Mouse (Mus musculus) macrophage (primary cell): ENCODE data around the gene Samd1. TPM values are rescaled to one million over a fixed set of nuclear protein-coding genes. Genes with fewer than 3 reads are reported as not detected.
"Not testable (repeated sequence)": the region's sequence is repeated elsewhere in the genome, so short reads cannot be mapped to it uniquely, and the experiment has no call there.

Experiments
- H3K27ac ChIP-seq: fragments of 350-480 bp; formaldehyde crosslinking; 2 replicates; pipeline ENCODE4 v1.9.0; 2021
- H3K36me3 ChIP-seq: fragments of 350-480 bp; formaldehyde crosslinking; 2 replicates; pipeline ENCODE4 v1.9.0; 2021; ENCODE audit errors: inconsistent target
- H3K4me3 ChIP-seq: fragments of 350-480 bp; formaldehyde crosslinking; 2 replicates; pipeline ENCODE4 v1.9.0; 2021; ENCODE audit errors: inconsistent target
- H3K79me2 ChIP-seq: fragments of 350-480 bp; formaldehyde crosslinking; 2 replicates; pipeline ENCODE4 v1.9.0; 2021; ENCODE audit errors: inconsistent target
- WGBS: methylation state at CpG from one replicate; pipeline ENCODE4 v1.1.7; 2026; ENCODE audit warnings: inconsistent platforms; ENCODE audit not compliant: missing documents; 5-methylcytosine and 5-hydroxymethylcytosine counted together
- polyA plus RNA-seq: library from polyadenylated mRNA; stranded (reverse); fragments of 250-400 nt; gene quantifications from 3 replicates; pipeline ENCODE4 v1.2.4, GENCODE M21; 2018; ENCODE audit warnings: inconsistent platforms

Gene Samd1
- polyA plus RNA-seq, 1 experiment from 2014 or later, result 25.5 TPM

DNA sequence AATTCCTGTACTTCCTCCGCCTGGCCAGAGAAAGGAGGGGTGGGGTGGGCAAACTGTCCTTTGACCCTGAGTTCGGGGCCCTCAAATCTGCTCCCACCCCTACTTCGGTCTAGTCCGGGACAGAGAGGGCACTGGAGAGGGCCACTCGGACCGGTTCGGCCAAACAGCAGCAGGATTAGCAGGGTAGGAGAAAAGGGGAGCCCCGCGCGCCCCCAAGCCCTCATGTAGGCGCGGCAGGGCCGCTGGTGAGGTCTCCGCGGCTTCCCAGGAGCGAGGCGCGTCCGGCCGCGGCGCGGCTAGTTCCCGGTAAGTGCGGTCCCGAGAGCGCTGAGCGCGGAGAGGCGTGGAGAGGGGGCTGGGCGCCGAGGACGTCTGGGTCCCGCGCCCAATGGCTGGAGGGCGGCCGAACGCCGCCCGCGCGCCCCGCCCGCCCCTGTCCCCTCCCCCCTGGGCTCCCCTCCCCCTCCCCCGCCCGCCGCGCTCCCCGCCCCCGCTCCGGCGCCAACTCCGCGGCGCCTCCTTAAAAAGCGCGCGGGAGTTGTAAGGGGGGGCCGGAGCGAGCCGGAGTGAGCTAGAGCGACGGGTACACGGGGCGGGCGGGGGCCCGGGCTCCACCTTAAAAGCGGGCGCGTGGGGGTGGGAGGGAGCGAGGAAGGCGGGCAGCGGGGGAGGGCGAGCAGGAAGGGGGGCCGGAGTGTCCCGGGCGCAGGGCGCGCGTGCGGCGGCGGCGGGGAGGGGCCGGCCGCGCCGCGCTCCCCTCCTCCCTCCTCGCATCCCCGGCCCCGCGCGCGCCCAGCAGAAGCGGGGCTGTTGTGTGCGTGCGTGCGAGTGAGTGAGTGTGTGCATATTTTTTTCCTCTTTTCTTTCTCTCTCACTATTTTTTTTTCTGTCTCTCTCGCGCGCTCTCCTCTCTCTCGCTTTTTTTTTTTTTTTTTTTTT, 636 bp upstream of the Samd1 start:
- under 1% methylated on average over 47 of the region's 103 CpGs for WGBS
- H3K27ac ChIP-seq, result peak overlapping the region; percentile 57
- H3K79me2 ChIP-seq, result peaks cover 6% of the 10 kb centered on the region; the same call in 1 of the 2 replicates
- peak overlapping the region; percentile 36 for H3K4me3 ChIP-seq
- H3K36me3 ChIP-seq, result no peaks in the 10 kb centered on the region; the same call in 1 of the 2 replicates

DNA sequence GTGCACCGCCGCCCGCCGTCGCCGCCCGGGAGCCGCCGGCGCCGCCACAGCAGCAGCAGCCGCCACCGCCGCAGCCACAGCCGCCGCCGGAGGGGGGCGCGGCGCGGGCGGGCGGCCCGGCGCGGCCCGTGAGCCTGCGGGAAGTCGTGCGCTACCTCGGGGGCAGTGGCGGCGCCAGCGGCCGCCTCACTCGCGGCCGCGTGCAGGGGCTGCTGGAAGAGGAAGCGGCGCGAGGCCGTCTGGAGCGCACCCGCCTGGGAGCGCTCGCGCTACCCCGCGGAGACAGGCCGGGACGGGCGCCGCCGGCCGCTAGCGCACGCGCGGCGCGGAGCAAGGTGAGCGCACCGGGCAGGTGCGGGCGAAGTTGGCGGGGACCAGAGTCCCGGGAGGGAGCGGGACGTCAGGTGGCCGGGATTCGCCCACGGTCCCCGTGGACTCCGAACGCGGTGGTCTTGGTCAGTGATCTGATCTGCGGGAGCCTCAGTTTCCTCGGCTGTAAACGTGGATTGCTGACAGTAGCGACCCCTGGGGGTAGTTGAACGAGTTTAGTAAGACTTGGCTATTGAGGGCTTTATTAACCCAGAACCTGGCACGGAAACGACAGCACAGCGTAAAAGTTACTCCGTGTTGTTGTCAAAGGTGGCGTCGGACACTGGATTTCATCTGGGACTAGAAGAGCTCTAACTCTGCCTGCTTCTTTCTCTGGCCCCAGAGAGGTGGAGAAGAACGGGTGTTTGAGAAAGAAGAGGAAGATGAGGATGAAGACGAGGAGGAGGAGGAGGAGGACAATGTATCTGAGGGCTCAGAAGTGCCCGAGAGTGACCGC, 972 bp downstream of the Samd1 start:
- peaks cover 16% of the 10 kb centered on the region; the same call in 1 of the 2 replicates for H3K79me2 ChIP-seq
- H3K4me3 ChIP-seq, result peak overlapping the region; percentile 30
- no peaks in the 10 kb centered on the region; the same call in 1 of the 2 replicates for H3K36me3 ChIP-seq
- 7% methylated on average over 38 of the region's 92 CpGs for WGBS
- H3K27ac ChIP-seq, result no peak overlapping the region

- Histone ChIP-seq H3K36me3 (no peaks in the 10 kb centered on the region; the same call in 1 of the 2 replicates), H3K4me3 (peak overlapping the region; percentile 30; the same call in 1 of the 2 replicates), H3K27ac (no peak overlapping the region), H3K79me2 (peaks cover 23% of the 10 kb centered on the region; the same call in 1 of the 2 replicates)
- 91% methylated on average over 16 of the region's 16 CpGs for WGBS
Observed at GRCm38 (mm10) chr8:83999057-83999705, 1.7 kb downstream of the Samd1 start.

GRCm38 (mm10) chr8:83999825-84000224, 2.4 kb downstream of the Samd1 start:
- no peak overlapping the region for H3K27ac ChIP-seq
- H3K4me3 ChIP-seq, result no peak overlapping the region
- peaks cover 24% of the 10 kb centered on the region; the same call in 1 of the 2 replicates for H3K79me2 ChIP-seq
- no peaks in the 10 kb centered on the region; the same call in 1 of the 2 replicates for H3K36me3 ChIP-seq
- 100% methylated on average over 2 of the region's 2 CpGs for WGBS

- 93% methylated on average over 53 of the region's 61 CpGs for WGBS
- no peak within 1 kb of the TSS for H3K4me3 ChIP-seq
- no peak within 1 kb of the TSS for H3K27ac ChIP-seq
- no peaks in the 10 kb centered on the region; the same call in 1 of the 2 replicates for H3K36me3 ChIP-seq
- H3K79me2 ChIP-seq, result peaks cover 24% of the 10 kb centered on the region; the same call in 1 of the 2 replicates
Observed at GRCm38 (mm10) chr8:84001281-84002000, 4.0 kb downstream of the Samd1 start, which contains the start of gene 1700067K01Rik. Gene 1700067K01Rik (plus strand): TSS chr8:84001502.

DNA sequence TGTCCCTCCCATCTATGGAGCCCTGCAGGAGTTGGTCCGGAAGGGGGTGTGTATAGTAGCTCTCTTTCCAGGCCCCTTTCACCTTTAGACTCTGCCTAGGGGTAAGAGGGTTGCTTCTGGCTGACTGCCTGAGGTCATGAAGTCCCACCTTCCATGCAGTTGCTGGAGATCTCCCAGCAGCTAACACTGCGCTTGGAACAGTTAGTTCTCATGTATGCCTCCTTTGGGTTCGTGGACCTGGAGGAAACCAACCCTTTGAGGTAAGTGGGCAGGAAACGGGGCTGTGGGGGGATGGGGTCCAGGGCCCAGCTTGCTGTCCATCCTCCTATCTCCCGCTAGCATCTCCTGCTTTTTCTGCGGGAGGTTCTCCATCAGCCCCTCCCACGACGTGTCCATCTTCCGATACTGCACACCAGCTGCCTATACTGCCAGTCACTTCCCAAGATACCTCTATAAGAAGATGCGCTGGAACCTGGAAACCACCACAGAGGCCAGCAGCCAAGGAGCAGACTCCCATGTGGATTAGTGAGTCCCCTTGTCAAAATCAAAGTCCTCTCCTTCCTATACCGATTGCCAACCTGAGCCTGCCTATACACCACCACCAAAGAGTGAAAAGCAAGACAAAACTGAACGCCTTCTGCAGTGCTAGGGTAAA, 5.6 kb downstream of the Samd1 start:
- WGBS, result 93% methylated on average over 12 of the region's 12 CpGs
- Histone ChIP-seq H3K4me3 (no peak overlapping the region), H3K79me2 (peaks cover 24% of the 10 kb centered on the region; the same call in 1 of the 2 replicates), H3K36me3 (no peaks in the 10 kb centered on the region; the same call in 1 of the 2 replicates), H3K27ac (no peak overlapping the region)

DNA sequence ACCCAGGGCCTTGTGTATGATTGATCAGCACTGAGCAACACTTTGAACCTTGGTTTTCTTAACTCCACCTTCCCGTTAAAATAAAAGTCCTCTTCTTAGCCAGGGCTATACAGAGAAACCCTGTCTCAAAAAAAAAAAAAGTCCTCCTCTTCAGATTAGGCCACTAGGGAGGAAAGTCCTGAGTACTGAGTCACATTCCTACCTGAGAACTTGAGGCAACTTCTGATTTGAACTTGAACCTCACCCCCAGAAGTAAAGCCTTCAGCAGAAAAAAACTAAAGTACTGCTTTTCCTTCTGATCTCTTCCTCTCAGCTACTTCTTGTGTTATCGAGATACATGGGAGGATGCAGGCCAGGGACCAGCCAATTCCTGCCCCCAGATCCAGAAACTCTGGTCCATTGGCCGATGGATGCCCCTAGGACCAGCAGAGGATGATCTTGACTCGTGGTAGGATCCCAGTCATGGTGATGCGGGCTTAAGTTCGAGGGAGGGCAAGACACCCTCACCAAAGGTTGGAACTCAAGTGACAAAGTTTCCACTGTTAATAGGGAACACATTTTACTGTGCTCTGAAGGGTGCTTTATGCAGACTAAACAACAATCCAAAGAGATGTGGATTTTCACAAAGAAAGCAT, 6.3 kb downstream of the Samd1 start:
- H3K79me2 ChIP-seq, result peaks cover 24% of the 10 kb centered on the region; the same call in 1 of the 2 replicates
- H3K4me3 ChIP-seq, result peak overlapping the region; percentile 49
- peak overlapping the region; percentile 86 for H3K27ac ChIP-seq
- H3K36me3 ChIP-seq, result no peaks in the 10 kb centered on the region; the same call in 1 of the 2 replicates
- 74% methylated on average over 6 of the region's 6 CpGs for WGBS

GRCm38 (mm10) chr8:84004533-84005201, 7.2 kb downstream of the Samd1 start:
- peak overlapping the region; percentile 86 for H3K27ac ChIP-seq
- WGBS, result 3% methylated on average over 30 of the region's 30 CpGs
- no peaks in the 10 kb centered on the region; the same call in 1 of the 2 replicates for H3K36me3 ChIP-seq
- peaks cover 18% of the 10 kb centered on the region; the same call in 1 of the 2 replicates for H3K79me2 ChIP-seq
- H3K4me3 ChIP-seq, result peak overlapping the region; percentile 49

DNA sequence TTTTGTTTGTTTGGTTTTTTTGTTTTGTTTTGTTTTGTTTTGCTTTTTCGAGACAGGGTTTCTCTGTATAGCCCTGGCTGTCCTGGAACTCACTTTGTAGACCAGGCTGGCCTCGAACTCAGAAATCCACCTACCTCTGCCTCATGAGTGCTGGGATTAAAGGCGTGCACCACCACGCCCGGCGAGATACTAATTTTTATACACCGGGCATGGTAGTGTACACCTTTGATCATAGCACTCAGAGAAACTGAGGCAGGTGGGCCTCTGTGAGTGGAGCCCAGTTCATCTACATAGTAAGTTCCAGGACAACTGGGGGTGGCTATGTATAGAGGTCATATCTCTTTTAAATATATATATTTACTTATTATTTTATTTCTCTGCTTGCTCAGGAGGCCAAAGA, 8.0 kb downstream of the Samd1 start:
- H3K27ac ChIP-seq, result peak overlapping the region; percentile 86
- H3K79me2 ChIP-seq, result peaks cover 18% of the 10 kb centered on the region; the same call in 1 of the 2 replicates
- not testable (repeated sequence) for H3K4me3 ChIP-seq, H3K36me3 ChIP-seq
- 98% methylated on average over 7 of the region's 7 CpGs for WGBS

GRCm38 (mm10) chr8:84008362-84008761, 10.9 kb downstream of the Samd1 start:
- no peaks in the 10 kb centered on the region for H3K36me3 ChIP-seq
- H3K27ac ChIP-seq, result no peak overlapping the region
- H3K4me3 ChIP-seq, result no peak overlapping the region
- peaks cover 9% of the 10 kb centered on the region; the same call in 1 of the 2 replicates for H3K79me2 ChIP-seq
- WGBS, result 81% methylated on average over 7 of the region's 7 CpGs

GRCm38 (mm10) chr8:84009876-84010275, 12.4 kb downstream of the Samd1 start:
- no peak overlapping the region for H3K4me3 ChIP-seq
- 2% methylated on average over 11 of the region's 11 CpGs for WGBS
- no peak overlapping the region for H3K27ac ChIP-seq
- no peaks in the 10 kb centered on the region for H3K79me2 ChIP-seq
- no peaks in the 10 kb centered on the region for H3K36me3 ChIP-seq
